Mouse (Mus musculus): ENCODE results near the gene Pcdh15.

DNA sequence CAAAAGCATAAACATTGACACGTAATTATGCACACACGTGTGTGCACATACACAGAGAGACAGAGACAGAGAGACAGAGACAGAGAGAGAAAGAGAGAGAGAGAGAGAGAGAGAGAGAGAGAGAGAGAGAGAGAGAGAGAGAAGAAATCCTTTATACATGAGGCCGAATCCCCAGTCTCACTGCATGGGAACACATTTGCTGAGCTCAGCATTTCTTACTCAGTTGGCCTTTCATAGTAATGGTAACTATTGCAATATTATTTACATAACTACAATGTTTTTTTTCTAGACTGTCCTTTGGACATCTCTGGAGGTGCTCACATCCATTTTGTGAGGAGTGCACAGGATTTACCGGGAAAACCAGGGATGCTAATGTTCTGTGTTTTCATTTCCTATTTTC lies 705.9 kb downstream of the Pcdh15 start:
- TF ChIP-seq GATA1 (IDR thresholded peaks at IDR 0.05; ENCODE audit: low read length): no peak
- TF ChIP-seq TAL1 (IDR thresholded peaks at IDR 0.05; ENCODE audit: low read length): no peak
